Mouse (Mus musculus): ENCODE data around the gene Zer1. TPM values are rescaled to one million over a fixed set of nuclear protein-coding genes. Genes with fewer than 3 reads are reported as not detected.

Gene Zer1
- polyA plus RNA-seq, 1 experiment from 2014 or later = 5.2 TPM

- Histone ChIP-seq H3K9ac (replicated peaks; ENCODE audit: low read length) (peak overlapping the region; percentile 34), H3K4me2 (ENCODE audit: low read depth, low read length) (peak overlapping the region; percentile 28), H3K4me1 (ENCODE audit: control insufficient read depth, insufficient read depth, low read length) (no peaks in the 10 kb centered on the region), H3K36me3 (replicated peaks; ENCODE audit: control insufficient read depth, insufficient read depth, low read depth, low read length) (no peaks in the 10 kb centered on the region), H3K4me3 (ENCODE audit: low read depth, low read length) (no peak overlapping the region), H3K27ac (replicated peaks; ENCODE audit: low read depth, low read length) (no peak overlapping the region), H3K27me3 (ENCODE audit: control insufficient read depth, insufficient read depth, low read length) (no peaks in the 10 kb centered on the region), H3K9me3 (replicated peaks; ENCODE audit: control insufficient read depth, low read length) (no peaks in the 10 kb centered on the region)
- DNase-seq (ENCODE audit: low spot score) (peak; percentile 38), ATAC-seq (replicated peaks; ENCODE audit: insufficient number of reproducible peaks, low FRiP score, low TSS enrichment, low read depth) (peak; percentile 60; the same call in 1 of the 2 replicates)
- WGBS = 6% methylated on average over 12 of the region's 12 CpGs
These were observed 39.8 kb downstream of the Zer1 start for GRCm38 (mm10) chr2:30084632-30085031.

- 59% methylated on average over 5 of the region's 5 CpGs for WGBS
- H3K4me2 ChIP-seq (ENCODE audit: low read depth, low read length) = no peak overlapping the region
These were observed 40.3 kb downstream of the Zer1 start for GRCm38 (mm10) chr2:30084113-30084512.

DNA sequence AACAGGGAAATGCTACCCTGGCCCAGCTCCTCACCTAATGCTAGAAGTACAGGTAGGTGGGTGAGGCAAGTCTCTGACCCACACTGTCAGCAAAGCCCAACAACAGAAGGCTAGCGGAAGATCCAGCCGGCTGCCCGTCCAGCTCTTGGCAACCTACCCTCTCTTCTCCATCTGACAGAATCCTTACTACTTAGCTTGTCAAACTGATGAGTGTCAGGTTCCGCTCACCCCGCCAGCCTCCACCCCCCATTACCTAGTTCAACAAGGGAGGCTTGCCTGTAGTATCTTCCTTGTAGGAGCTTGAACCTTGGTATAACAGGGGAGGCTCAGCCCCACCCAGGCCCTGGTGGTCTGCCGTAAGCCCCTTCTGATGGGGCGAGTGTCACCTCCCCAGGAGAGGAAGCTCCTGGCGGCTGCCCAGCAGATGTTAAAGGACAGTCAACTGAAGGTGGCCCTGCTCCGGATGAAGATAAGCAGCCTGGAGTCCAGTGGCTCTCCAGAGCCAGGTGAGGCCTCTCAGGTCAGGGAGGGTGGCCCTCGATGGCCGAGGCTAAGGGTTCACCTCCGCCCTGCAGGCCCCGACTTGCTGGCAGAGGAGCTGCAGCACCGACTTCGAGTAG is 44.1 kb downstream of the Zer1 start:
- H3K9ac ChIP-seq (replicated peaks; ENCODE audit: low read length) = no peak overlapping the region
- WGBS = 86% methylated on average over 15 of the region's 15 CpGs
- H3K36me3 ChIP-seq (replicated peaks; ENCODE audit: control insufficient read depth, insufficient read depth, low read depth, low read length) = no peaks in the 10 kb centered on the region
- no peak overlapping the region for H3K4me2 ChIP-seq (ENCODE audit: low read depth, low read length)
- no peaks in the 10 kb centered on the region; the same call in 1 of the 2 replicates for H3K4me1 ChIP-seq (ENCODE audit: control insufficient read depth, insufficient read depth, low read length)
- no peak for ATAC-seq (replicated peaks; ENCODE audit: insufficient number of reproducible peaks, low FRiP score, low TSS enrichment, low read depth)
- DNase-seq (ENCODE audit: low spot score) = no peak
- no peak overlapping the region for H3K27ac ChIP-seq (replicated peaks; ENCODE audit: low read depth, low read length)
- no peaks in the 10 kb centered on the region for H3K27me3 ChIP-seq (ENCODE audit: control insufficient read depth, insufficient read depth, low read length)
- H3K9me3 ChIP-seq (replicated peaks; ENCODE audit: control insufficient read depth, low read length) = no peaks in the 10 kb centered on the region
- H3K4me3 ChIP-seq (ENCODE audit: low read depth, low read length) = no peak overlapping the region

More at GRCm38 (mm10) chr2:30084113-30084512, 40.3 kb downstream of the Zer1 start:
- H3K27me3 ChIP-seq (ENCODE audit: control insufficient read depth, insufficient read depth, low read length) = no peaks in the 10 kb centered on the region
- H3K9ac ChIP-seq (replicated peaks; ENCODE audit: low read length) = no peak overlapping the region
- H3K4me3 ChIP-seq (ENCODE audit: low read depth, low read length) = no peak overlapping the region
- H3K4me1 ChIP-seq (ENCODE audit: control insufficient read depth, insufficient read depth, low read length) = no peaks in the 10 kb centered on the region
- H3K9me3 ChIP-seq (replicated peaks; ENCODE audit: control insufficient read depth, low read length) = no peaks in the 10 kb centered on the region
- no peak overlapping the region for H3K27ac ChIP-seq (replicated peaks; ENCODE audit: low read depth, low read length)
- no peaks in the 10 kb centered on the region for H3K36me3 ChIP-seq (replicated peaks; ENCODE audit: control insufficient read depth, insufficient read depth, low read depth, low read length)
- no peak for ATAC-seq (replicated peaks; ENCODE audit: insufficient number of reproducible peaks, low FRiP score, low TSS enrichment, low read depth)
- no peak for DNase-seq (ENCODE audit: low spot score)

GRCm38 (mm10) chr2:30078760-30079159 is 45.6 kb downstream of the Zer1 start:
- 66% methylated on average over 4 of the region's 4 CpGs for WGBS
- Histone ChIP-seq H3K27me3 (ENCODE audit: control insufficient read depth, insufficient read depth, low read length) (no peaks in the 10 kb centered on the region), H3K4me3 (ENCODE audit: low read depth, low read length) (no peak overlapping the region), H3K27ac (replicated peaks; ENCODE audit: low read depth, low read length) (0 out of 2 replicates have a peak overlapping the region, but pooled peaks have one; percentile 11), H3K4me1 (ENCODE audit: control insufficient read depth, insufficient read depth, low read length) (no peaks in the 10 kb centered on the region; the same call in 1 of the 2 replicates), H3K4me2 (ENCODE audit: low read depth, low read length) (peak overlapping the region; percentile 83; the same call in 1 of the 2 replicates), H3K36me3 (replicated peaks; ENCODE audit: control insufficient read depth, insufficient read depth, low read depth, low read length) (no peaks in the 10 kb centered on the region), H3K9me3 (replicated peaks; ENCODE audit: control insufficient read depth, low read length) (no peaks in the 10 kb centered on the region), H3K9ac (replicated peaks; ENCODE audit: low read length) (peak overlapping the region; percentile 66)
- DNase-seq (ENCODE audit: low spot score) (no peak), ATAC-seq (replicated peaks; ENCODE audit: insufficient number of reproducible peaks, low FRiP score, low TSS enrichment, low read depth) (no peak)

DNA sequence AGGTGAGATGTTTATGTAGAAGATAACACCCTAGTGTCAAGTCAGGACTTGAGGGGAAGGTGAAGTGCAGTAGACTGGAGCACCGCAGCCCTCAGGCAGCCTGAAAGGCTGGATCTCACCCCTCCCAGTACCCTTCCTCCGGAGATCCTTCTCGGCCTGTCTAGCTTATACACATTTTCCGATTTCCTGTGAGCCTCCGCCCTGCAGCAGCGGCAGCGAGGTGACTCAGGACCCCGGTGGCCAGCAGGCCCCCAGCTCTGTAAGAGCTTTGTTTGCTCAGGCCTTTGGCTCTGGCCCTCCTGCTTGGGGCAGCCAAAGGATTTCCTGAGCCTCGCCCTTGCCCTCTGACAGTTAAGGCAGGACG is 46.1 kb downstream of the Zer1 start:
- Histone ChIP-seq H3K9ac (replicated peaks; ENCODE audit: low read length) (peak overlapping the region; percentile 66), H3K27ac (replicated peaks; ENCODE audit: low read depth, low read length) (peak overlapping the region; percentile 53; the same call in 1 of the 2 replicates), H3K36me3 (replicated peaks; ENCODE audit: control insufficient read depth, insufficient read depth, low read depth, low read length) (no peaks in the 10 kb centered on the region; the same call in 1 of the 2 replicates), H3K4me3 (ENCODE audit: low read depth, low read length) (peak overlapping the region; percentile 49), H3K4me2 (ENCODE audit: low read depth, low read length) (peak overlapping the region; percentile 83), H3K9me3 (replicated peaks; ENCODE audit: control insufficient read depth, low read length) (no peaks in the 10 kb centered on the region), H3K4me1 (ENCODE audit: control insufficient read depth, insufficient read depth, low read length) (no peaks in the 10 kb centered on the region; the same call in 1 of the 2 replicates), H3K27me3 (ENCODE audit: control insufficient read depth, insufficient read depth, low read length) (no peaks in the 10 kb centered on the region)
- DNase-seq (ENCODE audit: low spot score) = no peak
- 0 out of 2 replicates have a peak, but pooled peaks have one; percentile 2 for ATAC-seq (replicated peaks; ENCODE audit: insufficient number of reproducible peaks, low FRiP score, low TSS enrichment, low read depth)
- 10% methylated on average over 10 of the region's 10 CpGs for WGBS

- Histone ChIP-seq H3K36me3 (replicated peaks; ENCODE audit: control insufficient read depth, insufficient read depth, low read depth, low read length) (peaks cover 2% of the 10 kb centered on the region), H3K4me2 (ENCODE audit: low read depth, low read length) (peak within 1 kb of the TSS; percentile 83), H3K27me3 (ENCODE audit: control insufficient read depth, insufficient read depth, low read length) (no peaks in the 10 kb centered on the region), H3K27ac (replicated peaks; ENCODE audit: low read depth, low read length) (peak within 1 kb of the TSS; percentile 81; the same call in 1 of the 2 replicates), H3K4me1 (ENCODE audit: control insufficient read depth, insufficient read depth, low read length) (no peaks in the 10 kb centered on the region; the same call in 1 of the 2 replicates), H3K9me3 (replicated peaks; ENCODE audit: control insufficient read depth, low read length) (no peaks in the 10 kb centered on the region), H3K4me3 (ENCODE audit: low read depth, low read length) (peak within 1 kb of the TSS; percentile 49), H3K9ac (replicated peaks; ENCODE audit: low read length) (peak within 1 kb of the TSS; percentile 66)
- 2% methylated on average over 53 of the region's 53 CpGs for WGBS
- peak; percentile 91 for DNase-seq (ENCODE audit: low spot score)
- peak; percentile 68 for ATAC-seq (replicated peaks; ENCODE audit: insufficient number of reproducible peaks, low FRiP score, low TSS enrichment, low read depth)
These were observed 46.7 kb downstream of the Zer1 start, which contains the start of gene Pkn3 for GRCm38 (mm10) chr2:30077502-30078348. Gene Pkn3, plus strand, starts transcription at chr2:30077684.

DNA sequence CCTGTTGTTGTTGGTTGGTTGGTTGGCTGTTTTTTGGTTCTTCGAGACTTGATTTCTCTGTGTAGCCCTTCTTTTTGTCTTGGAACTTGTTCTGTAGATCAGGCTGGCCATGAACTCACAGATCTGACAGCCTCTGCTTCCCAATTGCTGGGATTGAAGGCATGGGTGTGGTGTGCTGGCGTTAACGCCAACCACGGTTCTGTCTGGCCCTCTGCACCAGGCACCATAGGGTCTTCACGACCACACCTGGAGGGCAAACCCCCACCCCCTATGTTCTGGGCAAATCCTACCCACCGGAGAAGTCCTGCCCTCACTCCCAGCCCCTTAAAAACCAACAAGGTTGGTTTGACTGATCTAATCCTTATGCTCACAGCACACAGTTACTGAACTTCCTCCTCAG is 47.4 kb downstream of the Zer1 start:
- H3K36me3 ChIP-seq (replicated peaks; ENCODE audit: control insufficient read depth, insufficient read depth, low read depth, low read length) = peaks cover 2% of the 10 kb centered on the region
- ATAC-seq (replicated peaks; ENCODE audit: insufficient number of reproducible peaks, low FRiP score, low TSS enrichment, low read depth) (no peak; the same call in 1 of the 2 replicates), DNase-seq (ENCODE audit: low spot score) (no peak)
- no peaks in the 10 kb centered on the region for H3K27me3 ChIP-seq (ENCODE audit: control insufficient read depth, insufficient read depth, low read length)
- no peaks in the 10 kb centered on the region for H3K9me3 ChIP-seq (replicated peaks; ENCODE audit: control insufficient read depth, low read length)
- no peaks in the 10 kb centered on the region; the same call in 1 of the 2 replicates for H3K4me1 ChIP-seq (ENCODE audit: control insufficient read depth, insufficient read depth, low read length)
- no peak overlapping the region for H3K4me3 ChIP-seq (ENCODE audit: low read depth, low read length)
- 60% methylated on average over 6 of the region's 6 CpGs for WGBS
- H3K9ac ChIP-seq (replicated peaks; ENCODE audit: low read length) = no peak overlapping the region
- H3K4me2 ChIP-seq (ENCODE audit: low read depth, low read length) = peak overlapping the region; percentile 83; the same call in 1 of the 2 replicates
- 0 out of 2 replicates have a peak overlapping the region, but pooled peaks have one; percentile 25 for H3K27ac ChIP-seq (replicated peaks; ENCODE audit: low read depth, low read length)

Measured in embryonic facial prominence, embryonic 11.5 days (tissue).